Mouse (Mus musculus): ENCODE results near the gene Col27a1.

The Col27a1 gene

DNA sequence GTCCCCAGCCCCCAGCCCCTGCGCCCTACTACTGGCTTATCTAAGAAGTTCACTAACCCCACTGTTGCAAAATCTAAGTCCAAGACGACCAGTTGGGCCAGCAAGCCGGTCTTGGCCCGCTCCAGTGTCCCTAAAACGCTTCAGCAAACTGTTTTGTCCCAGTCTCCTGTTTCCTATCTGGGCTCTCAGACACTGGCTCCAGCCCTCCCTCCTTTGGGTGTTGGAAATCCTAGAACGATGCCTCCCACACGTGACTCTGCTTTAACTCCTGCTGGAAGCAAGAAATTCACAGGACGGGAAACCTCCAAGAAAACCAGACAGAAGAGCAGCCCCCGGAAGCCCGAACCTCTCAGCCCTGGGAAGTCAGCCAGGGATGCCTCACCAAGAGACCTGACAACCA is 11.6 kb downstream of the Col27a1 start:
- no peak for DNase-seq (ENCODE audit: low spot score in 2 of 2)

DNA sequence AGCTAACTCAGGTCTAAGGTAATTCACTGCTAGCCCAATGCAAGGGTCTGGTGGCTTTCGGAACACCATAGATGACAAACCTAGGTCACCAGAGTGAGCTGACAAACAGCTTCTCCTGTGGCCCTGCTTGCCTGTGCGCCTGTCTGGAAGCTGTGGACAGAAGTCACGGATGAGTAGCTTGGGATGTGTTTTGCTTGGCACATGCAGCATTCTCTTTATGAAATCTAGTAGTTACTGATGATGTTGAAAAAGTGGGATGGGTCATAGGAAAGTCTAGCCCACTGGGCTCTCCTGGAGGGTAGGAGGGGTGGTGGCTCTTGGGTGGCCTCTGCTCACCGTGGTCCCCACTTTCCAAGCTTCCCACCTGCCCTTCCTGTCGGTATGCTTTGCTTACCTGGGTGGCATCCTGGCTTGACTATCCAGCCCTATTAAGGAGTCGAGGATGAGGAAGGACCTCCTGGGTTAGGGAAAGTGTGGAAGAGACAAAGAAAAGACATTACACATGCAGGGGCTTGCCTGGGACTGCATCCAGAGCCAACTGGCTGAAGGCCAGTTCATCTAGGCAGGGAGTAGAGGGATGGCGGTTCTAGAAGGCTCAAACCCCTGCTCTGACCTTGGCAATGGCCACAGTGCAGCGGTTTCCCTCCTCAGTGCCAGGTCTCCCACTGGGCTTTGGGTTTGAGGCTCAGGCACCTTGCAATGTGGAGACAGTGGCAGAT is 12.5 kb downstream of the Col27a1 start:
- DNase-seq (ENCODE audit: low spot score in 2 of 2): no peak

DNA sequence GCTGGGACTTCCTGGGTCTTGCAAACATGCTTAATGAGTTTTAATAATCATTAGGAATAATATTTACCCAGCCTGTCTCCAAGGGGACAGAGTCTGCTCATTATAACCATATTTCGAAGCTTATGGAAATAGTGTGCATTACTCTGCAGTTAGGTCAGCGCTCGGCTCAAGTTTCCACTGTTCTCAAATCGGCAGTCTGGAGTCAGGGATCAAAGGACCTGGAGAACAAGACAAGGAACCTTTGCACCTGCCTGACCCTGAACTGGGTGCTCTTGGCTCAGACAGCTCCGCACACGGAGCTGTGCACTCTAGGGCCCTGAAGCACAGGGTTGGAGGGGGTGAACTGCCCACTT is 13.1 kb downstream of the Col27a1 start:
- DNase-seq (ENCODE audit: low spot score in 2 of 2): no peak

DNA sequence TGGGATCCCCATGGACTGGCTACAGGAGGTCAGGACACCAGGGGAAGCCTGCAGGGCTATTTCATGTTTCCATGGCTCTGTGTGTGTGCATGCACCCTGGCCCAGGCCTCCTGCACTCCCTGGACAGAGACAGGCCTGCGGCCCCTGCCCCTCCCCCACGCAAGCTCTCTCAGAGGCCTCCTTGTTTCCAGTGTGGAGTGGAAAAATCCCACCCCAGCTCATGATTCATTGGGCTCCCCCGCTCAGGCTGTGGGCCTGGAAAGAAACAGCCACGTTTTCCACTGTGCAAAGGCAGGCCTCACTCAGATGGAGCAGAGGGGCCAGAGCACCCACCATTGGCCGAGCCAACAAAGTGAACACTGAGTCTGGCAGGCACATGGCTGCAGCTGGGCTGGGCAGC is 15.1 kb downstream of the Col27a1 start:
- no peak for DNase-seq (ENCODE audit: low spot score in 2 of 2)

DNA sequence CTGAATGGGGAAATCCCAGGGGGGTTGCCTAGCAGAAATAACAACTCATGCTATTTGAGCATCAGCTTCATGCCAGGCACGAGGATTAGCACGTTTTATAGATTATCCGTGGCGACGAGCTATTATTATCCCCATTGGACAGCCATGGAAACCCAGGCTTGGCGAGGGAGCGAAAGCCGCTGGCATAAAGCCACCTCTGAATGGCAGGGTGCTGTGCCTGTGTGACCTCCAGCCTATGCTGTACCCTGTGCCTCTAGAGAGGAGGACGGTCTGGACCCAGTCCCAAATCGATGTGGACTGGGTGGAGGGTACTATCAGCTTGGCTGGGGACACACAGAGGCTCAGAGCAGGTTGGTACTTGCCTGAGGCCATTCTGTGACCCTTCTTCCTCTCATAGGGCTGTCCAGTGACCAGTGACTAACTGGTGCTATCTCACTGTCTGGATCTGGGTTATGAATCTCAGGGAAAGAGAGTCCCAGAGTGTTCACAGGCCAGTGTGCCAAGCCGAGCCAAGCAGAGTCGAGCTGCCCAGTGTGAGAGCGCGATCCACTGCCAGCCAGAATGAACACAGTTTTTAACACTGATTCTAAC is 16.3 kb downstream of the Col27a1 start:
- DNase-seq (ENCODE audit: low spot score in 2 of 2): no peak

DNA sequence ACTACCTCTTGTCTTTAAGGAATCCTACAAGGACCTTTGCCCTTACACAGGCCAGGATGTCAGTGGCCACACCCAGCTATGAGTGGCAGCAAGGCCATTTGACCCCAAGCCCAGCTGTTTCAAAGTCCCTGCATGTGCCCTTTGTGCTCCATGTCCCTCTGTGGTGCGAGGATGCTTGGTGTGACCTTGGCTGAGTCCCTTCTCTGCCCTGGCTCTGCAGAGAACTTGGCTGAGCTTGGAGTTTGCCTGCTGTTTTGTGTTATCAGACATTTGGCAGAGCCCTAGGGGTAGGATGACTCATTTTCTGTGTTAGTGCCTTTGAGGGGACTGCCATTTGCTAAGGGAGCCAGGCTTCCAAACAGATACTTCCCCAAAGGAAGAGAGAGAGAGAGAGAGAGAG is 17.3 kb downstream of the Col27a1 start:
- DNase-seq (ENCODE audit: low spot score in 2 of 2): no peak

DNA sequence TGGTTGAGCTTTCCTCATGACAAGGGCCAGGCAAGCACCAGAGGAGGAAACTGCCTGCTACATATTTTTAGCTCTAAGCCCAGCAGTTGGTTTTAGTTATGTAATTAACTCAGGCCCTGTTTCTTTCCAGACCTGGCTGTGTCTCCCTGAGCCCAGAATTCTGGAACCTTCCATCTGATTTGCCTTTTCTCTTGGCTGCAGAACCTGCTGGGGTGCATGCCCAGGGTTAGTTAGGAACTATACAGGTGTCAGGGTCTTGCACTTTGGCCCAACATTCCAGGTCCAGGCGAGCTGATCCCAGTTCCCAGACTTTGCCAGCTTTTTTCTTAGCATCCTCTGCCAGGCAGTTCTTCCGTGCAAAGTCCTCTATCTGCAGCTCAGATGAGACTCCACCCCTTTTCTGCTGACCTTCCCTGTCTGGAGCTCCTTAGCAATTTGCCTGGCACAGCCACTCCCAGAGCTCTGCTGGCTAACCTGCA is 18.8 kb downstream of the Col27a1 start:
- DNase-seq (ENCODE audit: low spot score in 2 of 2): no peak

DNA sequence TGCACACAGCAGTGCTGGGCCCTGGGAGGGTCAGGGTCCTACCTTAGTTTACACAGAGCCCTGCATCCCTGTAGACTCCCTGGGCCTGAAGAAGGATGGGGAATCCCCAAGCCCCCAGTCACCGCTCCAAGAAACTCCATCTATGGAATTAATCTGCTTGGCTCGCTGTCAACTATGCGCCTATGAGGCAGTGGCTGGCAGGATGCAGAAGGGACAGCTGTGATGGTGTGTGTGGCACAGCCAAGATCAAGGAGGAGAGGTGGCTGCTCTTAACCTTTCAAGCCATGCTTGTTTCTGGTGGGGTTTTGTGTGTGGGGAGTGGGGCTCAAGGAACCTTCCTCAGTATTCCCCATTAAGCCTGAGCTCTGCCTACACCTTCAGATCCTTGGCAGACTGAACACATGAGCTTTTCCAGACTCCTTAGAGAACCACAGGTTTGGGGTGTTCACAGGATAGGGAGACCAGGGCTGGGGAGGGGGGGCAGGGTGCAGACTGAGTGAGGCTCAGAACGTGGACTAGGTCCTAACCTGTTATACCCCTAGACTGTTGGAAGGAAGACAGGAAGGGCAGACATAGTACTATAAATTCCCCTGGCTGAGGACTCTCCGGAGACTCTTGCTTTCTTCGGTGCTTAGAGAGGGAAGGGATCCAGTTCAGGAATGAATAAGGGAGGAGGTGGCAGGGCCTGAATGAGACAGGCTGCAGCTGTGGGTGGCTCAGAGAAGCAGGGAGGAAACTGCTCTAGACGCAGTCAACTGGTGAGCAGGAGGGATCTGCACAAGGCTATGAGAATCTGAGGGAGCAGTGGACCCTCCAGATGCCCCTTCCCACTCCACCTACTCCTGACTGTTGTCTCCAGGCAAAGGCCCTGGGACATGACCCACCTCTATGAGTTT is 20.0 kb downstream of the Col27a1 start:
- no peak for DNase-seq (ENCODE audit: low spot score in 2 of 2)

DNA sequence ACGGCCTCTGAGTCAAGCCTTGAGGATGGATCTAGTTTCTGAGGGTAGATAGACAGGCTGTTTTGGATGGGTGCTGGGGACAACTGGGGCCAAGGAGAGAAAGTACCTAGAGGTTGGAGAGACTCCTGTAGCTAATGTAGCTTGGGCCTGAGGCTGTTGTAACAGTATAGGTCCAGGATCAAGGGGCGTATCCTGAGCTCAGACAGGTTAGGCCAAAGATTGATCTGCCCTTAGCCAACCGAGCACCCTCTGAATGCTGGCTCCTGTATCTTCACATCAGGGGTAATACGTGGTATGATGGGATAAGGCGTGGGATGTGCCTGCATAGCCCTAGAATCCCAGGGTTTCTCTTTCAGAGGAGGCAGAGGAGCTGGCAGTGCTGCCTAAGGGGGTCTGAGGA is 21.0 kb downstream of the Col27a1 start:
- DNase-seq (ENCODE audit: low spot score in 2 of 2): no peak

DNA sequence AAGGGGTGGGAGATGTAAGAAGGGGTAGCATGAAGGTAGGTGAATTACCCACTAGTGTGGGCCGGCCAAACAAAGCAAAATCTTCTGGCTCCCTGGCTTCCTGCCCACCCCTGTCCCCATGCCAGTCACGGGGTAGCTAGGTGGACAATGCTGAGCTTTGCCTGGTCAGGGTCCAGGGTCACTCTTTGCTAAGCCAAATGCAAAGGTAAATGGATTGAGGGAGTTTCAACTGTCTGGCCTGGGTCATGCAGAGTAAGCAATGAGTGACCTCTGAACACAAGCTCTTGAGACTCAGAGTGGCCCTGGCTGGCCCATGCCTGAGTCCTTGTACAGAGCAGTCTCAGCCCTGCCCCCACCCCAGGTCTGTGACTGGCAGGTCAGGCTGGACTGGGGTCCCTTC is 22.4 kb downstream of the Col27a1 start:
- DNase-seq (ENCODE audit: low spot score in 2 of 2): no peak

DNA sequence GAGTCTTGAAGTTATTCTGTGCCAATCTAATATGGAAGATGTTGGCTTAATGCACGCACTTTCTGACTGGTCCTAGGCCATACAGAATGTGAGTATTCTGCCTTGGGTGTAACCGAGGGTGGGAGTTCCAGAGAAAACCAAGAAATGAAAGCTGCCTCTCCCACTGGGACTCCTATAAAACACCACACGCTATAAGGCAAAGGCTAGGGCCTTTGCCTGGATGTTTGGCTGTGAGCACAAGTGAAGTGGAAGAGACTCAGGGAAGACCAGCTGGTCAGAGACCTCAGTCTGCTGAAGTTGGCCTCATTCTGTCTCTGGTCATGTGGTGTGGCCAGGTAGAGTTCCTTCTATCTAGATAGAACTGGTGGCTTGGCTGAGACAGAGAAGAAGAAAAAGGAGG is 23.4 kb downstream of the Col27a1 start:
- no peak for DNase-seq (ENCODE audit: low spot score in 2 of 2)

DNA sequence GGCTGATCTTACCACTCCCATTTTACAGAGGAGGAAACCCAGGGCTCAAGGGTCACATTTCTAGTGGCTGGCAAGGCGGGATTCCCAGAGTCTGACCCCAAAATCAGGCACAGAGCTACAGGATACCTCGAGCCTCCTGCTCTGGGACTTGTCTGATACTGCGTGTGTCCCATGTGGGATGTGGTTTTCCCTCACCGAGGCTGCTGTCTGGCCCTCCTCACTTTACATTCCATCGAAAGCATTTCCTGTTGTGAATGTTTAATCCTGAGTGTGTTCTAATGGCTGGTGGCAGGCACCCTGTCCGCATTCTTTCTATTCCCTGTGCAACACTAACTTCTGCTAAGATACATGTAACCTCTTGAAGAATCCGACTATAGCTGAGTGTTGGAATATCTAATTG is 24.3 kb downstream of the Col27a1 start:
- no peak for DNase-seq (ENCODE audit: low spot score in 2 of 2)

DNA sequence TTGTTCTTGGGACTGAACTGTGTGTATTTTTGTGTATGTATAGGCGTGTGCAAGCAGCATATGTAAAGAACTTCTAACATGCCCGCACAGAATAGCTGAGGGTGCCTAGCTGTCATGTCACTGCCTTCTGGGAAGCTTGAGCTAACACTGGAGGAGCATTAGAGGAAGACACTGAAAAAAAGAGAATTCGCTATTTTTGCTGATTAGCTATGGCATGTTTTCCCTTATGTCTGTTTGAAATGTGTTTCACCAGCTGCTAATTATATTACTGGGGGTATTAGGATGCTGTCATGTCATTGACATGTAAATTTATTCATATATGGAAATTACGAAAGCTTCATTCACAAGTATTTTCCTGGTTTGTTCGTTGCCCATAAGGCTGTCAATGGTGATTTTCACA is 24.9 kb downstream of the Col27a1 start:
- DNase-seq (ENCODE audit: low spot score in 2 of 2): no peak

DNA sequence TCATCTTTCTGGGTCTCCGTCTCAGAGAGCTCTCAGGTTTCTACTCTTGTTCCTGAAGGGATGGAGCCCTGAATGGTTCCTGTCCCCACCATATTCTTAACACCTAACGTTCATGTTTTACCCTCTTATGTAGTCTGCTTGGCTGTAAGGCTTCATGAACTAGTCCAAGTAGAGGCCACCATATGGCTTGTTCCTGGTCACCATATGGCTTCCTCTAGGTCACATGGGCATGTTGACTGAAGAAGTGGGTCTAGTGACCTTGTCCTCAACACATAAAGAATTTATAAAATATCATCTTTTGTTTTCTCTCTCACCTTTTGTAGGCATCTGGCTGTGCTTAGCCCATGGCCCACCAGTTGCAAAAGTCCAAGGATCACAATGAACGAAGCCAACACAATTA is 27.2 kb downstream of the Col27a1 start:
- no peak for DNase-seq (ENCODE audit: low spot score in 2 of 2)

DNA sequence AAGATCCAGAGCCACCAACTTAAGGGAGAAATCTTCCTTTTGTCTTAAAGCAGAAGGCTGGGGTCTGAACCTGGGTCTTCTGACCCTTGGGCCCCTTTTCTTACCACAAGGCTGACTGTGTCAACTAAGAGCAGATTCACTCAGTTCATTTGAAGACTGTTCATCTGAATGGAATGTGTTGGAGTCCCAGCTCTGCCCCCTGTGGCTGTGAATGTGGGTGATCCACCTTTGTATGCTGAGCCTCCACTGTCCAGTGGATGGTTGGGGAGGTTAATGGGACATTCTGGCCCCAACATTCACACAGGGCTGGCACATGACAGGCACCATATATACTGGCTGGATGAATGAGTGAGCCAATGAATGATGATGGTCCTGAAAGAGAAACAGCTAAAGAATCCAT is 34.2 kb downstream of the Col27a1 start:
- no peak for DNase-seq (ENCODE audit: low spot score in 2 of 2)

DNA sequence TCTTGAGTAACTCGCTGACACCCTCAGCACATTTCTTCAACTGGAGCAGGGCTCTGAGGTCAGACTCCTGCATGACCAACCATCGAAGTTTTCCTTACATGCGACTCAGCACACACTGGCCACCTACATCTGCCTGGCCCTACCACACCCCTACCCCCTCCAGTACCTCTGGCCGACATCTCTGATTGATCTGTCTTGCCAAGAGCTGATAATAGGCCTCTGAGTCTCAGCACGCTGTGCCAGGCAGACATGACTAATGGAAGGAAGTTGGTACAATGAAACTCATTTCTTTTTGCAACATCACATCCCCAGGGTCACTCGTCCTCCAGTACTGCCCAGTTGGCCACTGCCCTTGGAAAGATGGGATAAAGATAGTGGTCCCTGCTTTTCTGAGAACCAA is 35.1 kb downstream of the Col27a1 start:
- no peak for DNase-seq (ENCODE audit: low spot score in 2 of 2)

DNA sequence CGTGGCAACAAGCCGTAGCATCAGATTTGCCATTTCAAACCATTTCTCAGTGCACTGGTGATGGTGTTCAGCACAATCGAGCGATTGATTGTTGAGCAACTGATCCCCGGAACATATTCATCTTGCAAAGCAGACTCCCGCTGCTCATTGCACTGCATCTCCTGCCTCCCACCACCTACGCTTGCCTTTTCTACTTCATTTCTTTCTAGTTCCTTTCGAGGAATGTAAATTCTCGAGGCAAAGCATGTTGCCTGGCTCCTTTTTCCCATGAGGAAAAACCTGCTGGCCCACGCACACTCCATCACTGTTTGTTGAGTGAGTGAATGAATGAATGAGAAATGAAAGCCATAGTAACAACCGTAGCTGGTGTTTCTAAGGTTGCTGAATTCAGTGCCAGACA is 38.0 kb downstream of the Col27a1 start:
- no peak for DNase-seq (ENCODE audit: low spot score in 2 of 2)

DNA sequence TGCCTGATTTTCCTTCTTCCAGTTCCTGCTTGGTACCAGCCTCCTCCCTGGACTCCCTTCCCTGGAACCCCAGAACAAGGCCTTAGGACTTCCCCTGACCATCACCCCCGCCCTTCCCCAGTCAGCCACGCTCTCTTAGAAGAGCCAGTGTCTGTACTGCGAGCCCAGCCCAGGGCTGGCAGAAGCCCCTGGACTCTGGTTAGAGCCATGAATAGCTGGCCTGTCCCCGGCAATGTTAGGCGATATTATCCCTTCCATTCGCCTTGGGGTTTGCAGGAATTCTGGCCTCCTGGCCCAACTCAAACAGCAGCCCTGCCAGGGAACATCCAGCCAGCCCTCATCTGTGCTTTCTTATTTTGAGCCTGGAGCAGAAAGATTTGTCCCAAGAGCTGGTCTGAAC is 39.9 kb downstream of the Col27a1 start:
- DNase-seq (ENCODE audit: low spot score in 2 of 2): no peak

DNA sequence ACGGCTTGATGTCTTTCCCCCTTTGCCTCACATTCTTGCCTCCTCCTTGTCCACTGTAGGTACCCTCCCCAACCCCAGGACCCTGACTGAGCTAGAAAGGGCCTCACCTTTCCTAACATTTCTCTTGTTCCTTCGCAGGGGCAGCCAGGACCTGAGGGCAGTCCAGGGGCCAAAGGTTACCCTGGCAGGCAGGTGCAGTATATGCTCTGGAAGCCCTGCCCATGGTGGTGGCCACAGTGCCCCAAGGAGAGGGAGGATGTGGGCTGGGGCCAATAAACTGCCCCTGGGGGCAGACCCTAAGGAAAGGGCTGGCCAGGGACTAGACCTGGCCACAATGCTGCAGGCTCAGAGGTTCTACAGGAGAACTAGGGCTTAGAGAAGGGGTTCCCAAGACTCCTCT is 40.3 kb downstream of the Col27a1 start:
- DNase-seq (ENCODE audit: low spot score in 2 of 2): no peak

DNA sequence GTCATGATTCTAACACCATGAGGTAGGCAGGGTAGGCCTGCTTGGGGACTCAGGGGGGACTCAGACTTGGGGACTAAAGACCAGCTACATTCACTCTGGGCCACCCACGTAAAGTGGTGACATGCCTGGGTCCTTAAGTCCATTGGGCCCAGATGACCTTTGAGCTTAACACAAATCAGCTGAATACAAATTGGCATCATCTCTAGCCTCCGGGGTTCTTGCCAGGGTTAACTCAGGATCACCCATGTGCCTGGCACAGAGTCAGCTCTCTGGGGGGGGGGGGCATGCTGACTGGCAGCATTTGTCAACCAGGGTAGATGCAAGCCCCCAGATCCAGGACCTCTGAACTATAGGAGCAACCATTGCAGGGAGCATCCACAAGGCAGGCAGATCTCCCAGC is 42.6 kb downstream of the Col27a1 start:
- DNase-seq (ENCODE audit: low spot score in 2 of 2): no peak

DNA sequence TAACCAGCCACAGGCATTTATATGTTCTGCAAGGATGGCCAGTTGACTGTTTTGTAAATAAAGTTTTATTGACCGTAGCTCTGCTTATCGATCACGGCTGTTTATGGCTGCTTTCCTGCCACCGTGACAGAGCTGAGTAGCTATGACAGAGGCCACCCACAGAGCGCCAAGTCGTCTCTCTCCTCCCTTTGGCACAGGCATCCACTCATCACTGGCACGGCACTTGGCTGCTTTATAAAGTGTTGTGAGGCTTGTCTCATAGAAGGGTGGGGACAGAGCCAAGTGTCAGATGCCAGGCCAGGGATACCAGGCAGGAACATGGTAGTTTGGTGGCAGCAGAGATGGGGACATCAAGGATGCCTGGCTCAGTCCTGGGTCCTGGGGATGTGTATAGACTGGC is 43.5 kb downstream of the Col27a1 start:
- DNase-seq (ENCODE audit: low spot score in 2 of 2): no peak

DNA sequence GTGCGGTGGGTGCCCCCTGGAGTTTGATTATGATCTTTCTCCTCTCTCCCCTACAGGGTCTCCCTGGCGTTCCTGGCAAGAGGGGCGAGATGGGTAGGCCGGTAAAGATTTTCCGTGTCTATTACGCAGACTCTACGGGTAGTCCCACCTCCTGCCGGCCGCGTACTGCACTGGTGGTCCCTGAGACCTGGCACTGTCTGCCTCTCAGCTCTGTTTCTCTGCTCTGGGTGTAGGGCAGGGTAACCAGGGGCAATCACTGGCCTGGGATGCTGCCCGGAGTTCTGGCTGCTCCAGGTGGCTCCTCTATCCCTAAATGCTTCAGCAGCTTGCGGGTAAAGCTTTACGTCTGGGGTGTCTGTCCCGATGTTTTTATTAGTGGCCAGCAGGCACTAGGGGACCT is 44.3 kb downstream of the Col27a1 start:
- no peak for DNase-seq (ENCODE audit: low spot score in 2 of 2)

DNA sequence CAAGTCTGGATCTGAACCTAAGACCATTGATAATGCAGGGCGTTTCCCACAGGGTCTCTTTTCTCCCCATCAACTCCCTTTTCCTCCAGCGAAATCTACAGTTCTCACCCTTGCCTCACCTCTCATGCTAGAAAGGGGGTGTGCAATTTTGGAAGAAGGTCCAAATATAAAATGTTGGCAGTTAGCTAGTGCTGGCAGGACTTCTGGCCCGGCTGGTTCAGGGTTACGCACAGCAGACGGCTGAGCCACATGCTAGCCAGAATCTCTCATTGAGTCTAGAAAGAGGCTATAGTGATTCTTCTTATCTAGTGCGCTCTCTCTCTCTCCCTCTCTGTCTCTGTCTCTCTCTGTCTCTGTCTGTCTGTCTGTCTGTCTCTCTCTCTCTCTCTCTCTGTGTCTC is 45.3 kb downstream of the Col27a1 start:
- DNase-seq (ENCODE audit: low spot score in 2 of 2): no peak

Measured in thymus, postnatal 10 days (tissue).